Mouse (Mus musculus) lung, postnatal 10 days (tissue): Measurements from ENCODE around the gene Itpr2.

Source experiments
- DNase-seq: peaks from one replicate; pipeline ENCODE4 v3.0.0; 2021

The Itpr2 gene

DNA sequence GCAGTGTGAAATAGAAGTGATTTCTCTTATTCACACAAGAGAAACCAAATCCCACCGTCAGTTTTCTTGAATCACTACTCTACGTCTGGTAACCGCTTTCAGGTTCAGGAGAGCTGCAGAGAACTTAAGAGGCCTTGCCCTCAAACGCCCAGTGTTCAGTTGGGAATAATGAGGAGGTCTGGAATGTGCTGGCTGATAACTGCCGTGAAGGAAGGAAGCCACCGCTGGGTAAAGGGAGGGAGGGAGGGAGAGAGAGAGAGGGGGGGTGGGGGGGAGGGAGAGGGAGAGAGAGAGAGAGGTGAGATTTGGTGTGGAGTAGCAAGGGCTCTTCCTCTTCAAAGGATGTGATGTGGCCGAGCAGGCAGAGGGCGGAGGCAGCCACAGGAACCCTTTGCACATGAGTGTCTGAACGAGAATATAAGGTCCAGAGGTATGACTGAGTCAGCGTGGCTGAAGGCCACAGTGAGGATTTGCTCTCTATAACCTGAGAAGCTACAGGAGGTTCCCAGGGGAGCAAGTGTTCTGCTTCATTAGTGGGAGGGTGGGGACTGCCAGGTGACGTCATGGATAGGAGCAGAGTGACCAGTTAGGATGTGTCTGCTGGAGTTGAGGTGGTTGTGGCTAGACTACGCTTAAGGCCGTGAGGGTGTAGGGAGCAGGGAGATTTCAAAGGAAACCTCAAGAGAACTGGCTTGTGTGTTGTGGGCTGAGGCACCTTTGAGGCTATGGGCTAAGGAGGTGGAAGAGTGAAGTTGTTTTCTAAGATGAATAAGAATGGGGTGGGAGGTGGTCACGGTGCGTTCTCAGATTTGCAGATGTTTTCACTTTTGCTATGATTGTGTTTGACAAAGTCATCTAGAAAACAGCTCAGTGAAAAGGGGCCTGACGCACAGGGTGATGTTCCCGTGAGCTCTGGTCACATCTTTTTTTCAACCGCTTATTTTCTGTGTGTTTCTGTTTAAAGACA is 421.2 kb downstream of the Itpr2 start:
- DNase-seq: no peak

DNA sequence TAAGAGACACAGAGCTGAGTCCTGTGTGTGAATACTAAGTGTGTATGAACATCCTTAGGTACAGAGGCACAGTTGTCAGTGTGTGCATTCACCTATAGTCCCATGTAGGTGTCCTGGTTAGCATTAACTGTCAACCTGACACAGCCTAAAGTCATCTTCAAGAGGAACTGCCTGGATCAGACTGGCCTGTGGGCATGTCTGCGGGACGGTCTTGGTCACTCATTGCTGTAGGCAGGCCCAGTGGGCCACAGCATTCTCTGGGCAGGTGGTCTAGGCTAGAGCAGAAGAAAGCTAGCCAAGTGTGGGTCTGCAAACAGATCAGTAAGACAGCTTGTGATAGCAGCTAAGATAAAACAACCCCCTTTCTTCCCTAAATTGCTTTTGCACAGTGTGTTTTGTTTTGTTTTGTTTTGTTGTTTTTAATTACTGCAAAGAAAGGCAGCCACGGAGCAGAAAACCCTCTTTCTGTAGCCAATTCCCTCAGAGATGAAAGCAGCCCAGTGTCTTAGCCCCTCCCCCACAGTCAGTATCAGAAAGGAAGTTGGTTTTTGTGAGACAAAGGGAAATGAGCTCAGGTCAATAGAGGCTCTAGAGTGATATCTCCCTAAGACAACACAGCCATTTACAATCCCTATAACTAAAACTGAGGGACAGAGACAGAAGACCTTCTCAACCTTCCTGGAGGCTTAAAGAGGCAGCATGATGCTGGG is 422.1 kb downstream of the Itpr2 start:
- peak; percentile 28 for DNase-seq

DNA sequence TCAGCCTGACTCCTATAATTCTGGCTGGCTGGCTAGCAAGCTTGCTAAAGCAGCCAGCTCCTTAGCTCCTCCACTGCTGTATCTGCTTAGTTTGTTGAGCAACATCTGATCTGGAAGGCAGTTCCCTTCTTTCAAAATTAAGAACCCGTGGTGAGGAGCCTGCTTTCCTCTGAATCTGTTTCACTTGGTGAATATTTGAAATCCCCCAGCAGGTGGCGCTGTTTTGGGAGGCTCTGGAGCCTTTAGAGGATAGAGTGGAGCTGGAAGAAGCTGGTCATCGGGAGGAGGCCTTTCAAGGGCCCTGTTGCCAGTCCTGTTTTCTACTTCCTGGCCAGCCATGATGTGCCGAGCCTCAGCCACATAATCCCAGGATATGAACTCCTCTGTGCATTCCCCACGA is 422.8 kb downstream of the Itpr2 start:
- peak; percentile 88 for DNase-seq

DNA sequence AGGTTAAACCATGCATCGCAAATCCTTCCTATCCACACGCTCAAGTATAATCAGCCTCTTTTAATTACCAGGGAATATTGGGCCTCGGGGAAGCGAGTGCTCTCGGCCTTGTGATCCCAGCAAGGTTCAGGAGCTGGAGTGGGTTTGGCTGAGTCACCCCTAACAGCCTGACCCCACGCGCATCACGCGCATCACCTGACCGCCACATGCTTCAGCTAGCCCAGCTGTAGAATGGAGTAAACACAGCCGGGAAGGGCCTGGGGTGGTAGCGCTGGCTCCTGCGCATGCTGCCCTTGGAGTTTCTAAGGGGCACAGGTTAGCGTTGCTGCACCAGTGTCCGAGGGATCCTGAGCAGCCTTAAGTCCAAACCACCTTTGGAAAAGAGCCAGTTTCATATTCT is 423.9 kb downstream of the Itpr2 start:
- DNase-seq: no peak

DNA sequence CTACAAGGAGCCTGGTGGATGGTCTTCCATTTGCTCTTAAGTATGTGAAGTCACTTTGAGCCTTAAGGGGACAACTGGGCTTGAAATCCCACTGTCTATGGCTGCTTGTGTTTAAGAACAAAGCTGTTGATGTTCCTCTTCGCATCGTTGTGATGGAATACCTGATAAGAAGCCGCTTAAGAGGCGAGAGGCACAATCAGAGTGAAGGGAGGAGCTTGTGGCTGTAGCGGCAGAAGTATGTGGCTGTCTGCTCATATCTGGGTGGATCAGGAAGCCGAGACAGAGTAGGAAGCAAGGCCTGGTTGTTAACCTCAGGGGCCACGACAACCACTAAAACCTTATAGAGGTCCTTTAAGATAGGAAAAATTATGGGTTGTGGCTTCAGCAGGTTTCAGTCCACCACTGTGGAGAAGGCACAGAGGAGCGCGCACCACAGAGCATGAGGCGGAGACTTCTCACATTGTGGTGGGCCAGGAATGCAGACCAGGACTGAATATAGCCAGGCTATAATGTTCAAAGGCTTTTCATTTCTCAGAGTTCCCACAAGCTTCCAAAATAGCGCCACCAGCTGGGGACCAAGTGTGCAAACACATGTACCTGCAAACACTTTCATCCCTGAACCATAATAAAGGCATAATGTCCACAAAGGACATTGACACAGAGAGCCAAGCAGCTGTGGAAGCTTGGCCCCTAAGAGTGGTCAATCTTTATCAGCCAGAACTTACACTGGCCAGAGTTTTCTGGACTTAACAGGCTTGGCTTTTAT is 424.7 kb downstream of the Itpr2 start:
- no peak for DNase-seq

DNA sequence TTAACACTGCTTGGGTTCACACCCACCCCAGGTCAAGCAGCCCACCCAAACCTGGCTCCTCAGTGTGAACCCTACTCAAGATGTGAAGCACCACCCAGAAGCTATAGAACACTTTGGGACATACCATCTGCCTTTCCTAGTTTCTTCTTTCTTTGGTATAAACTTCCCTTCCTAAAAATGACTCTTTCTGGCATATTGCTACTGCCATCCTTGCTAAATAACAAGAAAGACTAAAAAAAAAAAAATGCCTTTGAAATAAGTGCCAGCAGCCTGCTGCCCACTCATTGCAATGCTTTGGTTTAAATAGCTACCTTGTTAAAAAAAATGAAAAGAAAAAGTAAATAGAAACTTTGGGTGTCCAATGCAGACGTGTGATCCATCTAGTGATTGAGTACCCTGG is 429.2 kb downstream of the Itpr2 start:
- no peak for DNase-seq

DNA sequence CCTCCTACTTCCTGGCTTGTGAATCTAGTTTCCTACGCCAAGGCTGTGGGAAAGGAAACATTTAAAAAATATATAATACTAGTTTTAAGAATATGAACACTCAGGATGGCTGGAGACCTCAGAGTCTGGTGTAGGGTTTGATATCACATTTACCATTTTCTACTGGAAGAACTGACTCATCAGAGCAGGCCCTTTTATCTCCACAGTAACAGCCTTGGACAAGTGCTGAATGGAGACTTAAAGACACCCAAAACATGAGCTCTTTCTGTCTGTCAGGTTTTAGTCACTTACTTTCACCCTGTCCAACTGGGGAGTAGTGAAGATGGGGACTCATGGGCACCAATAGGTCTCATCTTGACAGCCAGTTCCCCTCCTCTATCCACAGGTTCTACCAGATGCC is 430.1 kb downstream of the Itpr2 start:
- DNase-seq: no peak
